Mouse (Mus musculus) liver, embryonic 14.5 days (tissue): ENCODE data around the gene Ccdc69.

ENCODE experiments used
- CTCF ChIP-seq: IDR thresholded peaks from 2 replicates; pipeline ENCODE4 v1.5.1; 2016; ENCODE audit warnings: antibody characterized with exemption, low read depth, control low read depth
- EP300 ChIP-seq: IDR thresholded peaks from 2 replicates; pipeline ENCODE4 v1.6.1; 2016; ENCODE audit warnings: antibody characterized with exemption, low read depth

DNA sequence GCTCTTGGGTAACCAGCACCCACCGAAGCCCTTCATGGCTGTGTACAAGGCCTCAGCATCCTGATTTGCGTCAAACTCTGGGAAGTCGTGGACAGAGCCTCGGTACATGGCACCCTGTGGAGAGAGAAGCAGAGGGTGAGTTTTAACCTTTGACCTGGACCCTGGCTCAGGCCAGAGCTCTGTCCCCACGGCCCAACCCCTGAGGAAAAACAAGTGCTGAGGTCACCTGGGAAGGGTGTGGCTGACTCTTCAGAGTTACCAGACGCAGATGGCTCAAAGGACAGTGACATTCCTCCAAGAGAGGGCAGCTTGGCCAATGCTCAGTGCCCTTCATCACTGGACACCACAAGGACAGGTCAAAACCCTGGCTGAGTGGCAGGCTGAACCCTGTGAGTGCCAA is 64.1 kb downstream of the Ccdc69 start:
- TF ChIP-seq CTCF = no peak
- TF ChIP-seq EP300 = no peak
